Mouse (Mus musculus) testis, adult 2 months (tissue): ENCODE measurements around the gene Fibin. TPM values are rescaled to one million over a fixed set of nuclear protein-coding genes. Genes with fewer than 3 reads are reported as not detected.

Experiments
- H3K27ac ChIP-seq: fragments of 200-500 bp; 2 replicates; pipeline ENCODE4 v1.5.1; 2012; ENCODE audit warnings: low read depth, low read length; ENCODE audit not compliant: control insufficient read depth, insufficient read depth
- H3K27me3 ChIP-seq: fragments of 200-500 bp; 2 replicates; pipeline ENCODE4 v1.6.1; 2012; ENCODE audit warnings: mild to moderate bottlenecking, low read length, moderate library complexity; ENCODE audit not compliant: control insufficient read depth, insufficient read depth
- H3K36me3 ChIP-seq: fragments of 200-500 bp; 2 replicates; pipeline ENCODE4 v1.6.1; 2012; ENCODE audit warnings: mild to moderate bottlenecking, low read length; ENCODE audit not compliant: control insufficient read depth, insufficient read depth
- H3K4me1 ChIP-seq: fragments of 200-500 bp; 2 replicates; pipeline ENCODE4 v1.6.1; 2012; ENCODE audit warnings: low read length; ENCODE audit not compliant: control insufficient read depth, insufficient read depth
- H3K4me3 ChIP-seq: fragments of 200-500 bp; 2 replicates; pipeline ENCODE4 v1.5.1; 2012; ENCODE audit warnings: low read depth, mild to moderate bottlenecking, low read length, moderate library complexity, mixed read lengths; ENCODE audit not compliant: control insufficient read depth
- CTCF ChIP-seq: fragments of 200-500 bp; IDR thresholded peaks from 2 replicates; pipeline ENCODE4 v1.5.1; 2012; ENCODE audit warnings: low read depth, mild to moderate bottlenecking, inconsistent platforms, low read length, moderate library complexity; ENCODE audit not compliant: control insufficient read depth, insufficient read depth, insufficient replicate concordance
- POLR2A ChIP-seq: fragments of 200-500 bp; IDR thresholded peaks from 2 replicates; pipeline ENCODE4 v1.6.1; 2012; ENCODE audit warnings: low read depth, mild to moderate bottlenecking, inconsistent platforms, low read length, moderate library complexity; ENCODE audit not compliant: control insufficient read depth
- polyA plus RNA-seq: library from polyadenylated mRNA; depleted of rRNA; stranded (reverse); fragments of >200 nt; gene quantifications from 2 replicates; pipeline ENCODE4 v1.2.3, GENCODE M21; 2012

Gene Fibin
- polyA plus RNA-seq, 1 experiment: 1.9 TPM

- H3K27ac ChIP-seq: no peak overlapping the region
- no peaks in the 10 kb centered on the region for H3K4me1 ChIP-seq
- no peak overlapping the region for H3K4me3 ChIP-seq
- no peaks in the 10 kb centered on the region for H3K36me3 ChIP-seq
- no peaks in the 10 kb centered on the region for H3K27me3 ChIP-seq
- TF ChIP-seq CTCF (no peak), POLR2A (no peak)
Observed at GRCm38 (mm10) chr2:110375475-110375874, 12.5 kb upstream of the Fibin start.

- Histone ChIP-seq H3K27ac (no peak overlapping the region), H3K27me3 (no peaks in the 10 kb centered on the region), H3K36me3 (no peaks in the 10 kb centered on the region), H3K4me1 (no peaks in the 10 kb centered on the region), H3K4me3 (no peak overlapping the region)
- TF ChIP-seq POLR2A (no peak), CTCF (no peak)
Observed at GRCm38 (mm10) chr2:110373186-110373585, 10.2 kb upstream of the Fibin start.

GRCm38 (mm10) chr2:110367382-110367887, 4.5 kb upstream of the Fibin start:
- Histone ChIP-seq H3K36me3 (no peaks in the 10 kb centered on the region), H3K27ac (no peak overlapping the region), H3K4me3 (no peak overlapping the region), H3K4me1 (no peaks in the 10 kb centered on the region), H3K27me3 (no peaks in the 10 kb centered on the region)
- no peak for TF ChIP-seq POLR2A
- no peak for TF ChIP-seq CTCF

GRCm38 (mm10) chr2:110365401-110365800, 2.4 kb upstream of the Fibin start:
- Histone ChIP-seq H3K27ac (no peak overlapping the region), H3K4me1 (no peaks in the 10 kb centered on the region), H3K27me3 (no peaks in the 10 kb centered on the region), H3K4me3 (no peak overlapping the region), H3K36me3 (no peaks in the 10 kb centered on the region)
- TF ChIP-seq POLR2A (no peak), CTCF (no peak)

- Histone ChIP-seq H3K27me3 (no peaks in the 10 kb centered on the region), H3K27ac (no peak overlapping the region), H3K4me3 (no peak overlapping the region)
Observed at GRCm38 (mm10) chr2:110363855-110364254, 872 bp upstream of the Fibin start.

GRCm38 (mm10) chr2:110353302-110353970, 9.5 kb downstream of the Fibin start:
- no peak for TF ChIP-seq CTCF
- no peak for TF ChIP-seq POLR2A
- Histone ChIP-seq H3K4me3 (no peak overlapping the region), H3K27me3 (no peaks in the 10 kb centered on the region), H3K27ac (no peak overlapping the region), H3K4me1 (no peaks in the 10 kb centered on the region), H3K36me3 (no peaks in the 10 kb centered on the region)

More at GRCm38 (mm10) chr2:110363855-110364254, 872 bp upstream of the Fibin start:
- Histone ChIP-seq H3K4me1 (no peaks in the 10 kb centered on the region), H3K36me3 (no peaks in the 10 kb centered on the region)
- TF ChIP-seq CTCF (no peak), POLR2A (no peak)

GRCm38 (mm10) chr2:110351843-110352251, 11.1 kb downstream of the Fibin start:
- TF ChIP-seq CTCF: no peak
- TF ChIP-seq POLR2A: no peak

More at GRCm38 (mm10) chr2:110351843-110352251, 11.1 kb downstream of the Fibin start:
- Histone ChIP-seq H3K4me1 (no peaks in the 10 kb centered on the region), H3K27ac (no peak overlapping the region), H3K4me3 (no peak overlapping the region), H3K36me3 (no peaks in the 10 kb centered on the region), H3K27me3 (no peaks in the 10 kb centered on the region)
